Mouse (Mus musculus) kidney, embryonic 14.5 days (tissue): ENCODE data around the gene Wfdc5. TPM values are rescaled to one million over a fixed set of nuclear protein-coding genes. Genes with fewer than 3 reads are reported as not detected.

Experiments used
- ATAC-seq: fragments of 200-750 bp; cut with Nextera tagmentation; 2 replicates; pipeline ENCODE4 v1.8.0; 2017; ENCODE audit warnings: moderate number of reproducible peaks, mild to moderate bottlenecking, moderate TSS enrichment, moderate library complexity; ENCODE audit not compliant: low FRiP score, low TSS enrichment
- H3K27ac ChIP-seq: fragments of 300-500 bp; sonication (generic); 2 replicates; pipeline ENCODE4 v1.5.1; 2014; ENCODE audit warnings: low read depth, mild to moderate bottlenecking, low read length, moderate library complexity, mixed read lengths
- H3K27me3 ChIP-seq: fragments of 300-500 bp; sonication (generic); 2 replicates; pipeline ENCODE4 v1.6.1; 2014; ENCODE audit warnings: mild to moderate bottlenecking, low read length; ENCODE audit not compliant: control insufficient read depth, insufficient read depth
- H3K36me3 ChIP-seq: fragments of 300-500 bp; sonication (generic); 2 replicates; pipeline ENCODE4 v1.6.1; 2014; ENCODE audit warnings: low read length, mixed read lengths; ENCODE audit not compliant: control insufficient read depth, insufficient read depth
- H3K4me1 ChIP-seq: fragments of 300-500 bp; sonication (generic); 2 replicates; pipeline ENCODE4 v1.6.1; 2014; ENCODE audit warnings: low read length, mixed read lengths; ENCODE audit not compliant: control insufficient read depth, insufficient read depth
- H3K4me2 ChIP-seq: fragments of 300-500 bp; sonication (generic); replicated peaks from 2 replicates; pipeline ENCODE4 v1.6.1; 2014; ENCODE audit warnings: low read depth, mild to moderate bottlenecking, low read length
- H3K4me3 ChIP-seq: fragments of 300-500 bp; sonication (generic); 2 replicates; pipeline ENCODE4 v1.5.1; 2014; ENCODE audit warnings: mild to moderate bottlenecking, low read length
- H3K9ac ChIP-seq: fragments of 300-500 bp; sonication (generic); 2 replicates; pipeline ENCODE4 v1.6.1; 2014; ENCODE audit warnings: low read depth, mild to moderate bottlenecking, low read length, moderate library complexity
- H3K9me3 ChIP-seq: fragments of 300-500 bp; sonication (generic); 2 replicates; pipeline ENCODE4 v1.6.1; 2016; ENCODE audit warnings: low read length; ENCODE audit not compliant: control insufficient read depth
- WGBS: fragments of 180-500 bp; shearing (Covaris S2); extraction: QIAGEN DNeasy Blood & Tissue Kit; methylation state at CpG from one replicate; pipeline ENCODE4 v1.1.7; 2014; 5-methylcytosine and 5-hydroxymethylcytosine counted together
- polyA plus RNA-seq: library from polyadenylated mRNA; unstranded; fragments of >200 nt; fragmentation: Nextera tagmentation; extraction: Ambion mirVana; gene quantifications from 2 replicates; pipeline ENCODE4 v1.2.1, GENCODE M21; 2014

The Wfdc5 gene
- polyA plus RNA-seq, 1 experiment from 2014 or later: not detected

DNA sequence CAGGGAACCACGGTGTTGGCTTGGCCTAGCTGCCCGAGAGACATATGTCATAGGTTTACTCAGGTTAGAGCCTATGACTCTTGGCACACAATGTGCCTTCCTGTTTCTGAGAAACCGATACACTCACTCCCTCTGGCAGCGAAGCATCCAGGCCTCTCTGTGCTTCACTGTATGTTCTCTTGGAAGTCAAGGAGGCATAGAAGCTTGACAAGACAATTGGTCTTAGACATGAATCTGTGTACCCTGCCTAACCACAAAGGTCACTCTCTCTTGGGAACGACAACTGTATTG, 14.1 kb upstream of the Wfdc5 start:
- Histone ChIP-seq H3K4me2 (no peak overlapping the region), H3K9me3 (no peaks in the 10 kb centered on the region), H3K9ac (no peak overlapping the region), H3K36me3 (no peaks in the 10 kb centered on the region), H3K27ac (no peak overlapping the region), H3K4me1 (no peaks in the 10 kb centered on the region), H3K27me3 (no peaks in the 10 kb centered on the region), H3K4me3 (no peak overlapping the region)
- 89% methylated on average over 5 of the region's 5 CpGs for WGBS
- no peak for ATAC-seq

DNA sequence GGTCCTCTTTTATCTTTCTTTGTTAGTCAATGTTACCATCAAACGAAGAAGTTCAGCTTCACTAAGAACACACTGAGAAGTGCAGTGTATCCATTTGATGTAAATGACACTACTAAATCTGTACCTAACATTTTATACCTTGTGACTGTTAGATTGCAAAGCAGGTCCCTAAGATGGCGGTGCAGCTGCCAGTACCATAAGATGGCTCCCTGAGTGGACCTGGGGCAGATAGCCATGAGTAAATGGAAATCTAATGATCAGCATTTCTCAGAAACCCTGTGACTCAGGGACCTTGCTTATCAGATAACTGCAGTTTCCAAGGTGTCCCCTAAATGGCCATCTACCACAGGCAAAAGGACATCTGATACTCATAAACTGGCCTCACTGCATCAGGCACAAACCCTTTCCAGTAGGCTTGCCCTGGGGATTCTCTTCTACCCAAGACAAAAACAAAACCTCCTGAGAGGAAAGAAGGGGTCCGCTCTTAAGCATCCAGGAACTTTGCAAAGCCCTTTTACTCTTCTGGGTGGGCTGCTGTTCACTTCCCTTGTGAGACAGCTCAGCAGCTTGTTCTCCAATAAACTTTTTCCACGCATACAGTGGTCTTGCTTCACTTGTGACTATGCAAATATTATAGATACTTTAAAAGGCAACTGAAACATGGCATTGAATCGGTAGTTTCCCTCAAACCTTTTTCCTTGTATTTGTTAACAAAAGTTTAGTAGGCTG, 13.6 kb upstream of the Wfdc5 start:
- H3K27ac ChIP-seq: no peak overlapping the region
- H3K4me2 ChIP-seq: no peak overlapping the region
- no peak overlapping the region for H3K4me3 ChIP-seq
- H3K9ac ChIP-seq: no peak overlapping the region
- 91% methylated on average over 5 of the region's 5 CpGs for WGBS
- H3K36me3 ChIP-seq: no peaks in the 10 kb centered on the region
- no peak for ATAC-seq
- no peaks in the 10 kb centered on the region for H3K27me3 ChIP-seq
- H3K4me1 ChIP-seq: no peaks in the 10 kb centered on the region
- no peaks in the 10 kb centered on the region for H3K9me3 ChIP-seq

DNA sequence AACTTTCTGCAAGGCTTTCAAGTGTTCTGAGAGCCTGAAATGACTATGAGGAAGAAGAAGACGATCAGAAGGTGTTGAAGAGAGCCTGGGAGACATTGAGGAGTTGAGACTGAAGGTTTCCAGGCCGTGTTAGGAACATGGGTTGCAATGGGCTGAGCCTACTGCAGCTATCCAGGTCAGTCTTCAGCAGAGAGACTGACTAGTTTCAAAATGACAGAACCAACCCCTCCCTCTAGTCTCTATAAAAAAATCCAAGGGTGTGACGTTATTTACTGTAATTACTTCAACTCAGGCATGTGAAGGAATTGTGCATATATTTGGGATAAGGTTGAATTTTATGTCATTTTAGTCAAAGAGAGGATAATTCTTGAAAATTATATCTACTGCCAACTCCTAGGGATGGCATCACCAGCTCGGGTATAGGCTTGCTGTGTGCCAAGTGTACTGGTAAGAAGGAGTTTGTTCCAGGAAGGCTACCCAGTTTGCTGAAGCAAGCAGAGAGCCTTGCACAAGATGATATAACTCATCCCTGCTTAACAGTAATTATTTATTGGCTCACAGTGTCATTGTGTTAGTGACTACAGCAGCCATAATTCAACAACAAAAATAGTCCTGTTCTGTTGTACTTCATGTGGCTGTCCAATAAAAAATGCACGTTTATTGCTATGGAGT, 12.6 kb upstream of the Wfdc5 start:
- ATAC-seq: no peak
- Histone ChIP-seq H3K4me3 (no peak overlapping the region), H3K4me1 (no peaks in the 10 kb centered on the region), H3K27ac (no peak overlapping the region), H3K4me2 (no peak overlapping the region), H3K9me3 (no peaks in the 10 kb centered on the region), H3K36me3 (no peaks in the 10 kb centered on the region), H3K27me3 (no peaks in the 10 kb centered on the region), H3K9ac (no peak overlapping the region)
- WGBS: 76% methylated on average over 5 of the region's 5 CpGs

DNA sequence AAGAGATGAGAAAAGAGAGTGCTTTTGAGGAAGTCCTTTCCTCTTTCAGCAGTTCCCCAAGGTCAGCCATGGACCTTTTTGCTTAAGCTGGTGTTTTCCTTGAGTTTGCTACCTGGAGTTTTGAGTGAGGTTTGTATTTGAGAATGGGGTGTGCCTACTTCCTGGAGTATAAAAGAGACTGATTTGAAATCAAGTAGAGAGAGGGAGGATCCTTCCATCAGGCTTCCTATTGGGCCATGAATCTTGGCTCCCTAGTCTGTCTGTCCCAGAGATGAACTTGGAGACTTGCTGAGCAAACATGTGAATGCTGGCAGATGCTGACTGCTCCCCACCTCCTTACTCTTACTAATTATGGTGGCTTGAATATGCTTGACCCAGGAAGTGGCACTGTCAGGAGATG, 9.7 kb upstream of the Wfdc5 start:
- no peaks in the 10 kb centered on the region for H3K4me1 ChIP-seq
- H3K27me3 ChIP-seq: no peaks in the 10 kb centered on the region
- H3K9me3 ChIP-seq: no peaks in the 10 kb centered on the region
- no peak overlapping the region for H3K27ac ChIP-seq
- no peak for ATAC-seq
- no peak overlapping the region for H3K4me2 ChIP-seq
- H3K9ac ChIP-seq: no peak overlapping the region
- no peak overlapping the region for H3K4me3 ChIP-seq
- no peaks in the 10 kb centered on the region for H3K36me3 ChIP-seq

DNA sequence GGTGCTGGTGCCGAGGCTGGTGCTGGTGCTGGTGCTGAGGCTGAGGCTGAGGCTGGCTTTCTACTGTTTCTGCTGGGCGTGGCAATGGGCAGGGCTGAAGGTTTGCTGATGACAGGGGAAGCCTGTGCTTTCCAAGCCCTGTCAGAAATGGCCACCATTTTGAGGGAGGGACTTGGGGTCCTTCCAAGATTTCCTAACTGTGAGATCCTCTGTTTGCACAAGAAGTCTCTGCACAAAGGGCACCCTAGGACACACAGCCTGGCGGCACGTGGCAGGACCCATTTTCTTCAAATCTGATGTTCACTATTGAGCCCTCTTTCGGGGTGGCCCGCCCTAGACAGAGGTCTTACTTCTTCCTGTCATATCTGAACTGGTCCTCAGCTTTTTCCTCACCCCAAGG, 8.0 kb upstream of the Wfdc5 start, which contains the start of gene Wfdc12:
Wfdc12 (minus strand) TSS at position 33 of the 400 bp plus-strand sequence.
- Histone ChIP-seq H3K9ac (no peak within 1 kb of the TSS), H3K4me2 (no peak within 1 kb of the TSS), H3K36me3 (no peaks in the 10 kb centered on the region), H3K4me1 (no peaks in the 10 kb centered on the region), H3K9me3 (no peaks in the 10 kb centered on the region), H3K27ac (no peak within 1 kb of the TSS), H3K4me3 (no peak within 1 kb of the TSS), H3K27me3 (no peaks in the 10 kb centered on the region)
- 88% methylated on average over 6 of the region's 6 CpGs for WGBS
- no peak for ATAC-seq

DNA sequence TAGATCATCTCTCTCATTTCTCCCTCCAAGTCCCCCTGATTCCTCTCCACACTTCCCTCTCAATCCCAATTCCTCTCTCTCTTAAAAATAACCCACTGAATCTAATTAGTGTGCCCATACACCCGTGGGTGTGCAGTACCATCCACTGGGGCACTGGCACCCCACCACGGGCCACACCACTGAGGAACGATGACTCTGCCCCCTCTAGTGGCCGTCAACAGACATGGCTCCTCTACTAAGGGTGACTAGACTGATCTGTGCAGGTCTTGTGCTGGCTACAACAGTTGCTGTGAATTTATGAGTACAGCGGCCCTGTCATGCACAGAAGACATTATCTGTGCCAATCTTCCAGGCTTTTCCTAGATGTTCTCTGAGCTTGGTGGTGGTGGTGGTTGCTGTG, 6.2 kb upstream of the Wfdc5 start:
- Histone ChIP-seq H3K27me3 (no peaks in the 10 kb centered on the region), H3K27ac (no peak overlapping the region), H3K9me3 (no peaks in the 10 kb centered on the region), H3K9ac (no peak overlapping the region), H3K4me1 (no peaks in the 10 kb centered on the region), H3K4me3 (no peak overlapping the region), H3K36me3 (no peaks in the 10 kb centered on the region), H3K4me2 (no peak overlapping the region)
- ATAC-seq: no peak
- WGBS: 31% methylated on average over 5 of the region's 5 CpGs

DNA sequence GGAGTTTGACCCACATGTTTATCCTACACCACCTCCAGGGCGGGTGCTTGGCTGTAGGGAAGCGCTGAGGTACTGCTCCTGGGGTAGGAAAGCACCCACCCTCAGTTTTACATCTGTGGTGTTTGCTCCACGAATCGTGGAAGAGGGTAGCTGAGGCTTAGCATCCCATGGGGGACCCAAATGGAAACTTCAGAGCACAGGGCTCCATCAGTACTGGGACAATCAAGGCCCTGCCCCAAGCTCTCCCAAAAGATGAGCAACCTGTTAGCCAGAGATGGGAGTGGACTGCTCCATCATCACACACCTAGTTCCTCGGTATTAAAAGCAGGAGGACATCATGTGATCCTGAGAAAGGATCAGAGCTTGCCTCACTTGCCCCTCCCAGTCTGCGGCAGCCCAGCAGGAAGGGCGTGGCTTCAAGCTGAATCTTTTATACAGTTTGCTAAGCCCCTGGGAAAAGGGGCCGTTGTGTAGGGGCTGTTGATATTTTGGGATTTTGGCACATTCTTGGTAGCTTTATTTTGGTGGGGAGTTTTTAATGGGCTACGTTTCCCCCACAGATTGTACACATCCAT, 1.7 kb upstream of the Wfdc5 start:
- WGBS: 45% methylated on average over 9 of the region's 9 CpGs
- ATAC-seq: no peak
- H3K4me1 ChIP-seq: no peaks in the 10 kb centered on the region
- H3K27ac ChIP-seq: no peak overlapping the region
- no peaks in the 10 kb centered on the region for H3K36me3 ChIP-seq
- H3K27me3 ChIP-seq: no peaks in the 10 kb centered on the region
- H3K9me3 ChIP-seq: no peaks in the 10 kb centered on the region
- H3K9ac ChIP-seq: no peak overlapping the region
- no peak overlapping the region for H3K4me3 ChIP-seq
- no peak overlapping the region for H3K4me2 ChIP-seq

DNA sequence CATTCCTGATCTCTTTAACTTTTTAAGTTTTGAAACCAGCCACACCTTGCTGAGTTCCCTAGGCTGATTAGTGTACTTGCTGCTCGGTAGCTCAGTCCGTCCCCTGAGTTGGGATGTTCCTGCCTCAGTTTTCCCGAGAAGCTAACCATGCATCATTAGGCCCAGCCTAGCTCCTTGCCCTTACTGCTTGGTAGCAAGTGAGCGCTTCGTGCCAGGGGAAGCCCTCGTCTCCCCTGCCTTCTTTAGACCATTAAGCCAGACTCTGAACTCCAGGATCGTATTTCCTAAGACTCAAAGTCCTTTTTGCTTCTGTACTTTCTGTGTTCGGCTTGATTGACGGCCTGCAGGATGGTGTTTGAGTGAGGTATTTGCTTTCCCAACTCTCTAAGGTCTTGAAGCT, 798 bp upstream of the Wfdc5 start:
- H3K27me3 ChIP-seq: no peaks in the 10 kb centered on the region
- no peak overlapping the region for H3K4me3 ChIP-seq
- no peak overlapping the region for H3K4me2 ChIP-seq
- H3K27ac ChIP-seq: no peak overlapping the region
- no peak for ATAC-seq
- WGBS: 42% methylated on average over 9 of the region's 9 CpGs
- no peak overlapping the region for H3K9ac ChIP-seq
- no peaks in the 10 kb centered on the region for H3K4me1 ChIP-seq
- H3K36me3 ChIP-seq: no peaks in the 10 kb centered on the region
- no peaks in the 10 kb centered on the region for H3K9me3 ChIP-seq

DNA sequence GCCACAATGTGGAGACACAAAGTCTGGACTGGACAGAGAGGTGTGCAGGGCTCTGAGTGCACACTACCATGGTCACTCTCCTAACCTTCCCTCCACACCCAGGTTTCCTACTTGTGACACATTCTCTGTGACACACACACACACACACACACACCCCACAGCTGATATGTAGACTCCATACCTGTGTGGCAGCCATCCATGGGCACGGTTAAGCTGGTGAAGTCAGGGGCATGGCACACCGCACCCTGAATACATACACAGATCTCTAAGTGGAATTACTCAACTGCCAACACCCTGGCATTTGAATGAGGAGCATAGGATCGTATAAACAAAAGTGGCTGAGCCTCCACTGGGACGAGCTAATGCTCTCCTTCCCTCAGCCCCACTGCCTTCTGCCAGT, 1.8 kb downstream of the Wfdc5 start:
- no peaks in the 10 kb centered on the region for H3K9me3 ChIP-seq
- no peak for ATAC-seq
- no peaks in the 10 kb centered on the region for H3K36me3 ChIP-seq
- no peak overlapping the region for H3K27ac ChIP-seq
- WGBS: 84% methylated on average over 4 of the region's 4 CpGs
- no peak overlapping the region for H3K4me3 ChIP-seq
- no peak overlapping the region for H3K9ac ChIP-seq
- no peaks in the 10 kb centered on the region for H3K27me3 ChIP-seq
- H3K4me1 ChIP-seq: no peaks in the 10 kb centered on the region
- H3K4me2 ChIP-seq: no peak overlapping the region
